ENCODE assay signal across 9 mouse cellular contexts in genomic region chr6:97060074-97060681, GRCm38 (mm10). TPM values are rescaled to one million over a fixed set of nuclear protein-coding genes. Genes with fewer than 3 reads are reported as not detected.
A peak's percentile ranks its signal among the peaks of the same experiment; 100 is the strongest.
DNase-seq lines count a peak whose midpoint lies in the region; ATAC-seq lines count a peak whose summit lies in the region.
"Had no signal": no experiment of that assay in that cellular context is flagged by ENCODE, and none has a peak within 500 bp of the region (broad histone marks: within the 10 kb centered on the region; RNA-seq: fewer than 3 reads in every experiment).

TSS of gene Fam19a4 (minus strand) at chr6:97060413.

- WGBS in hindbrain, embryonic 12.5 days = under 1% methylated on average over 29 of the region's 30 CpGs
- 1% methylated on average over 30 of the region's 30 CpGs for WGBS in liver, embryonic 13.5 days (ENCODE audit: insufficient replicate concordance)
- WGBS in neural tube, embryonic 12.5 days = under 1% methylated on average over 30 of the region's 30 CpGs

- no peak within 1 kb of the TSS for H3K27ac ChIP-seq in hindbrain, embryonic 12.5 days
- H3K27ac ChIP-seq in liver, embryonic 13.5 days = no peak within 1 kb of the TSS
- no peak within 1 kb of the TSS for H3K27ac ChIP-seq in neural tube, embryonic 12.5 days
- H3K27ac ChIP-seq: macrophage had no signal

- peaks cover 15% of the 10 kb centered on the region for H3K4me1 ChIP-seq in hindbrain, embryonic 12.5 days
- no peaks in the 10 kb centered on the region; the same call in 1 of the 2 replicates for H3K4me1 ChIP-seq in liver, embryonic 13.5 days (replicated peaks)
- H3K4me1 ChIP-seq in neural tube, embryonic 12.5 days = peaks cover 18% of the 10 kb centered on the region; the same call in 1 of the 2 replicates

- H3K9me3 ChIP-seq in hindbrain, embryonic 12.5 days (replicated peaks) = no peaks in the 10 kb centered on the region
- no peaks in the 10 kb centered on the region for H3K9me3 ChIP-seq in liver, embryonic 13.5 days (replicated peaks)
- H3K9me3 ChIP-seq in neural tube, embryonic 12.5 days = no peaks in the 10 kb centered on the region

- peak within 1 kb of the TSS; percentile 38 for H3K4me3 ChIP-seq in hindbrain, embryonic 12.5 days
- H3K4me3 ChIP-seq in liver, embryonic 13.5 days (replicated peaks) = peak within 1 kb of the TSS; percentile 29
- H3K4me3 ChIP-seq in neural tube, embryonic 12.5 days = peak within 1 kb of the TSS; percentile 36

- DNase-seq in left cerebral cortex, postnatal 14 days (ENCODE audit: low spot score in 2 of 2) = peak; percentile 6
- DNase-seq in left cerebral cortex, adult 8-10 months (ENCODE audit: low spot score in 2 of 2) = no peak
- DNase-seq in embryo, embryonic 10.5 days (ENCODE audit: low spot score) = peak; percentile 81
- DNase-seq in liver, embryonic 13.5 days = no peak
- no peak for DNase-seq in spleen, postnatal 36 days (ENCODE audit: low spot score in 2 of 2)
- no peak for DNase-seq in cerebellum, adult 11-12 months

- H3K27me3 ChIP-seq in hindbrain, embryonic 12.5 days = peaks cover 24% of the 10 kb centered on the region
- H3K27me3 ChIP-seq in liver, embryonic 13.5 days = peaks cover 53% of the 10 kb centered on the region
- H3K27me3 ChIP-seq in neural tube, embryonic 12.5 days (replicated peaks) = peaks cover 15% of the 10 kb centered on the region

- H3K4me2 ChIP-seq in hindbrain, embryonic 12.5 days (replicated peaks) = peak within 1 kb of the TSS; percentile 73
- peak within 1 kb of the TSS; percentile 47 for H3K4me2 ChIP-seq in liver, embryonic 13.5 days
- peak within 1 kb of the TSS; percentile 73 for H3K4me2 ChIP-seq in neural tube, embryonic 12.5 days (replicated peaks)

- intact Hi-C loops in left cerebral cortex, postnatal 14 days (cut with DNase I) = no loop called here

- ATAC-seq in hindbrain, embryonic 12.5 days (ENCODE audit: low FRiP score) = peak; percentile 88
- peak; percentile 26; the same call in 1 of the 2 replicates for ATAC-seq in liver, embryonic 13.5 days (ENCODE audit: low read depth)
- peak; percentile 83 for ATAC-seq in neural tube, embryonic 12.5 days (ENCODE audit: low FRiP score, low read depth)

- H3K36me3 ChIP-seq in hindbrain, embryonic 12.5 days = no peaks in the 10 kb centered on the region
- H3K36me3 ChIP-seq in liver, embryonic 13.5 days = no peaks in the 10 kb centered on the region
- no peaks in the 10 kb centered on the region for H3K36me3 ChIP-seq in neural tube, embryonic 12.5 days

- peak within 1 kb of the TSS; percentile 37 for H3K9ac ChIP-seq in hindbrain, embryonic 12.5 days
- no peak within 1 kb of the TSS for H3K9ac ChIP-seq in liver, embryonic 13.5 days
- peak within 1 kb of the TSS; percentile 18 for H3K9ac ChIP-seq in neural tube, embryonic 12.5 days

RNA-seq across cellular contexts. Expression of gene Fam19a4, which starts in this region (rescaled TPM):
- total RNA-seq in left cerebral cortex, postnatal 14 days (2021) = under 1 TPM; 0.44 to 0.47 TPM
- under 1 TPM; 0.35 to 0.67 (median 0.45) TPM for total RNA-seq in left cerebral cortex, adult 8-10 months (2022)
- 2.2 and 3.4 TPM in 2 replicates for polyA plus RNA-seq in hindbrain, embryonic 12.5 days (2016; fragmentation: Nextera tagmentation; extraction: Ambion mirVana)
- not detected in 2 replicates for polyA plus RNA-seq in liver, embryonic 13.5 days (2015; fragmentation: Nextera tagmentation; extraction: Ambion mirVana)
- polyA plus RNA-seq in neural tube, embryonic 12.5 days (2016; fragmentation: Nextera tagmentation; extraction: Ambion mirVana) = 7.3 and 8.5 TPM in 2 replicates
- polyA plus RNA-seq: macrophage had no signal

Comparison
In these comparisons a context has a peak if more than half of its experiments do, and no peak if none do; other contexts are left out.
1. Peak in DNase-seq in left cerebral cortex, postnatal 14 days; RNA of the gene not detected or under 1 TPM.
2. Peak in ATAC-seq, H3K4me3 ChIP-seq and H3K4me2 ChIP-seq in liver, embryonic 13.5 days; RNA of the gene not detected or under 1 TPM.
3. ATAC-seq: peak in every context shown above with its lines; median percentile 88 in hindbrain, embryonic 12.5 days; 83 in neural tube, embryonic 12.5 days; 26 in liver, embryonic 13.5 days.